Mouse (Mus musculus) splenic B cell, adult 2 months (primary cell): ENCODE results near the gene Aip.

Experiments
- DNase-seq: peaks from one replicate; pipeline ENCODE4 v3.0.0-alpha.2; 2011; ENCODE audit warnings: low read depth, low spot score
- H3K27me3 ChIP-seq: 2 replicates; pipeline ENCODE4 v1.6.1; 2012; ENCODE audit warnings: mild to moderate bottlenecking, low read length, moderate library complexity, mixed read lengths; ENCODE audit not compliant: control insufficient read depth, poor library complexity, insufficient read depth, severe bottlenecking
- H3K36me3 ChIP-seq: 2 replicates; pipeline ENCODE4 v1.6.1; 2012; ENCODE audit warnings: mild to moderate bottlenecking, low read length, moderate library complexity, mixed read lengths; ENCODE audit not compliant: control insufficient read depth, poor library complexity, insufficient read depth, severe bottlenecking

Gene Aip

GRCm38 (mm10) chr19:4156073-4156579, 30.5 kb upstream of the Aip start:
- no peaks in the 10 kb centered on the region for H3K27me3 ChIP-seq
- peaks cover 16% of the 10 kb centered on the region for H3K36me3 ChIP-seq
- DNase-seq = no peak

- peak; percentile 76 for DNase-seq
- Histone ChIP-seq H3K36me3 (peaks cover 18% of the 10 kb centered on the region), H3K27me3 (no peaks in the 10 kb centered on the region)
Measured at GRCm38 (mm10) chr19:4155223-4156072, 29.8 kb upstream of the Aip start.

GRCm38 (mm10) chr19:4154437-4155222, 29.0 kb upstream of the Aip start:
- DNase-seq = peak; percentile 79
- H3K27me3 ChIP-seq = no peaks in the 10 kb centered on the region
- H3K36me3 ChIP-seq = peaks cover 19% of the 10 kb centered on the region

- no peak for DNase-seq
- no peaks in the 10 kb centered on the region for H3K27me3 ChIP-seq
- peaks cover 19% of the 10 kb centered on the region for H3K36me3 ChIP-seq
Measured at GRCm38 (mm10) chr19:4153232-4153654, 27.6 kb upstream of the Aip start, which contains the start of gene Ptprcap. Ptprcap (plus strand) TSS chr19:4153604.

GRCm38 (mm10) chr19:4152445-4153231, 27.0 kb upstream of the Aip start:
- Histone ChIP-seq H3K27me3 (no peaks in the 10 kb centered on the region), H3K36me3 (peaks cover 19% of the 10 kb centered on the region)
- DNase-seq = no peak

GRCm38 (mm10) chr19:4151898-4152297, 26.2 kb upstream of the Aip start:
- Histone ChIP-seq H3K36me3 (peaks cover 14% of the 10 kb centered on the region), H3K27me3 (no peaks in the 10 kb centered on the region)
- no peak for DNase-seq

- no peak for DNase-seq
- Histone ChIP-seq H3K27me3 (no peaks in the 10 kb centered on the region), H3K36me3 (peaks cover 10% of the 10 kb centered on the region)
Measured at GRCm38 (mm10) chr19:4151488-4151860, 25.8 kb upstream of the Aip start.

GRCm38 (mm10) chr19:4150567-4151487, 25.2 kb upstream of the Aip start:
- no peaks in the 10 kb centered on the region for H3K27me3 ChIP-seq
- DNase-seq = no peak
- H3K36me3 ChIP-seq = peaks cover 7% of the 10 kb centered on the region; the same call in 1 of the 2 replicates

- Histone ChIP-seq H3K27me3 (no peaks in the 10 kb centered on the region), H3K36me3 (peaks cover 3% of the 10 kb centered on the region; the same call in 1 of the 2 replicates)
- no peak for DNase-seq
Measured at GRCm38 (mm10) chr19:4149764-4150461, 24.3 kb upstream of the Aip start.

- no peak for DNase-seq
Measured at GRCm38 (mm10) chr19:4149283-4149682, 23.6 kb upstream of the Aip start.

GRCm38 (mm10) chr19:4148819-4149218, 23.2 kb upstream of the Aip start:
- peaks cover 3% of the 10 kb centered on the region; the same call in 1 of the 2 replicates for H3K36me3 ChIP-seq
- peak; percentile 42 for DNase-seq
- H3K27me3 ChIP-seq = no peaks in the 10 kb centered on the region

More at GRCm38 (mm10) chr19:4149283-4149682, 23.6 kb upstream of the Aip start:
- peaks cover 3% of the 10 kb centered on the region; the same call in 1 of the 2 replicates for H3K36me3 ChIP-seq
- no peaks in the 10 kb centered on the region for H3K27me3 ChIP-seq

- H3K36me3 ChIP-seq = peaks cover 3% of the 10 kb centered on the region; the same call in 1 of the 2 replicates
- no peaks in the 10 kb centered on the region for H3K27me3 ChIP-seq
- peak; percentile 89 for DNase-seq
Measured at GRCm38 (mm10) chr19:4148491-4148806, 22.8 kb upstream of the Aip start, which contains the start of gene Coro1b. Coro1b (plus strand) TSS chr19:4148619.
